Mouse (Mus musculus) monocyte, adult 5-6 weeks (primary cell): ENCODE data around the gene Lyrm7. TPM values are rescaled to one million over a fixed set of nuclear protein-coding genes. Genes with fewer than 3 reads are reported as not detected.
A peak's percentile ranks its signal among the peaks of the same experiment; 100 is the strongest.
"Not testable (repeated sequence)": the region's sequence is repeated elsewhere in the genome, so short reads cannot be mapped to it uniquely, and the experiment has no call there.

Source experiments
- ATAC-seq: fragments of 153-309, 156-312 bp; replicated peaks from 2 replicates; pipeline ENCODE4 v1.8.0; 2017; ENCODE audit warnings: mild to moderate bottlenecking; ENCODE audit not compliant: low TSS enrichment, insufficient number of reproducible peaks, severe bottlenecking, poor library complexity, low FRiP score
- total RNA-seq: library from RNA; stranded (forward); fragments of 200-1000, 200-491, 200-594 nt; gene quantifications from 3 replicates; pipeline ENCODE4 v1.2.3, GENCODE M21; 2017

Gene Lyrm7
- total RNA-seq, 1 experiment from 2014 or later = 1.1 TPM

- no peak for ATAC-seq
Measured at GRCm38 (mm10) chr11:54859322-54860165, 1.2 kb downstream of the Lyrm7 start.

DNA sequence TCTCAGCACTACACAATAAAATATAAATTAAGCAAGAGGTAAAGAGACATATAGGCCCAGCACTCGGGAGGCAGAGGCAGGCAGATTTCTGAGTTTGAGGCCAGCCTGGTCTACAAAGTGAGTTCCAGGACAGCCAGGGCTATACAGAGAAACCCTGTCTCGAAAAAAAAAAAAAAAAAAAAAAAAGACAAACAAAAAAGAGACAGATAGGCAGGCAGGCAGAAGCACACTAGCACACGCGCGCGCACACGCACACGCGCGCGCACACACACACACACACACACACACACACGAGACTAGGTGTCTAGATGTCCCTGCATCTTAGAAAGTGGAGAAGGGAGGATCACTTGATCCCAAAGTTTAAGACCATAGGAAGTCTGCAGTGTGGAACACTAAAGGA lies 1.8 kb downstream of the Lyrm7 start:
- not testable (repeated sequence) for ATAC-seq

DNA sequence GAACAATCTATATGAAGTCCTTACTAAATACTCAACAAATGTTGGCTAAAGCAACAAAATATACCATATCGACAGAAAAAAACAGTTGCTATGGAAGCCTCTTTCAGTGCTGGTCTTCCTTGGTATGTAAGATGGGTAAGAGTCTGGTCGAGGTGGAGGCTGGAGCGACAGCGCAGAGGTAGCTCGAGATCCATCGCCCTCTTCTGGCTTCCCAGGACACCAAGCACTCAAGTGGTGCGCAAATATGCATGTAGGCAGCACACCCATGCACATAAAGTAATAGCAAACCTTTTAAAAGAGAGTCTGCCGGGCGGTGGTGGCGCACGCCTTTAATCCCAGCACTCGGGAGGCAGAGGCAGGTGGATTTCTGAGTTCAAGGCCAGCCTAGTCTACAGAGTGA lies 9.1 kb downstream of the Lyrm7 start:
- ATAC-seq = no peak

GRCm38 (mm10) chr11:54849961-54850758 lies 10.6 kb downstream of the Lyrm7 start:
- ATAC-seq = no peak

GRCm38 (mm10) chr11:54845470-54846442 lies 15.0 kb downstream of the Lyrm7 start:
- no peak for ATAC-seq

GRCm38 (mm10) chr11:54844959-54845358 lies 15.8 kb downstream of the Lyrm7 start:
- ATAC-seq = no peak

DNA sequence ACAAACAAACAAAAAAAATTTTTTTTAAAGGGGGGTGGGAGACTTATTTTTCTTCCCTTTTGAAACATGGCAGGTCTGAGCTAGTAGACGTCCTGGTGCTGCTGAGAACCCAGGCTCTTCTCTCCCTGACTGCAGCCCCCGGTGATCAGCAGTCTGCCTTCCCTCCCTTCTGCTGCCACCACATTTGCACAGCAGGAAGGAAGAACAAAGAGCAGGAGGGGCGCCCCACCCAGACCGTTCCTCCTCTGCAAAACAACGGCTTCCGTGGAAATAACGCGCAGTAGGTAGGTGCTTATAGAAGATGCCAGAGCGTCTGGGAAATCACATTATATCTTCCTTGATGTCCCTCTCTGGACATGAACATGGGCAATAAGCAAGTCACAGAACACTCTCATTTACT lies 16.3 kb downstream of the Lyrm7 start:
- ATAC-seq = 0 out of 2 replicates have a peak, but pooled peaks have one; percentile 31

- no peak for ATAC-seq
Measured at GRCm38 (mm10) chr11:54840891-54841290, 19.8 kb downstream of the Lyrm7 start.

DNA sequence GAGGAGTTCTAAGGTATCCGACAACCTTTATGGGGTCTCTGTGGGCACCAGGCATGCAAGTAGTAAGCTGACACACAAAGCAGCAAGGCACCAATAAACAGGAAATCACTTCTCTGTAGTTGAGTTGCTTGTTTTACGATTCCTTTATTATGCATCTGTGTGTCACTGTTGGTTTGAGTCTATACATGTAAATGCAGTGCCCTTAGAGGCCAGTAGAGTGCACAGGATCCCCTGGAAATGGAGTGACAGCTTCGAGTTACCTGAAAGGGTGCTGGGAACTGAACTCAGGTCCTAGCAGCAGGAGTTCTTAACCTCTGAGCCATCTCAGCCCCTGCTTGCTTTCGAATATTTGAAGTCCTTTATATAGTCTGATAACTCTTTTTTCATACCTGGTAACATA lies 21.0 kb downstream of the Lyrm7 start:
- no peak for ATAC-seq

GRCm38 (mm10) chr11:54836106-54836505 lies 24.6 kb downstream of the Lyrm7 start:
- no peak for ATAC-seq

GRCm38 (mm10) chr11:54834596-54834995 lies 26.1 kb downstream of the Lyrm7 start:
- ATAC-seq = no peak

DNA sequence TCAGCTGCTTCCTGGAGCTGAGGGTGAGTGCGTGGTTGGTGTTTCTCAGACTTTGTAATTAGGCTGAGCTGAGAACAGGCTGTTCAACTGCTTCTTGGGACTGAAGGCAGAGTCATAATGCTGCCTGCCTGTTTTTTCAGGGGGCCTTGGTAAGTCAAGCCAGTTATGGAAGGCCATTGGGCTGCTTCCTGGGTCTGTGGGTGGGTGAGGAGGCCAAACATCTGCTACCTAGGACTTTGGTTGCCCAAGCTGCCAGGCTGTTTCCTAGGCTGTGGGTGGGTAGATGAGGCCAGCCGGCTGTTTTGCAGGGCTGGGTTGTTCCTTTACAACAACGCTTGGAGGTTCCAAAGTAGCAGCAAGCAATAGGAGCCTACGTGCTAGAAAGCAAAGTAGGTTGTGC lies 26.9 kb downstream of the Lyrm7 start:
- no peak for ATAC-seq

DNA sequence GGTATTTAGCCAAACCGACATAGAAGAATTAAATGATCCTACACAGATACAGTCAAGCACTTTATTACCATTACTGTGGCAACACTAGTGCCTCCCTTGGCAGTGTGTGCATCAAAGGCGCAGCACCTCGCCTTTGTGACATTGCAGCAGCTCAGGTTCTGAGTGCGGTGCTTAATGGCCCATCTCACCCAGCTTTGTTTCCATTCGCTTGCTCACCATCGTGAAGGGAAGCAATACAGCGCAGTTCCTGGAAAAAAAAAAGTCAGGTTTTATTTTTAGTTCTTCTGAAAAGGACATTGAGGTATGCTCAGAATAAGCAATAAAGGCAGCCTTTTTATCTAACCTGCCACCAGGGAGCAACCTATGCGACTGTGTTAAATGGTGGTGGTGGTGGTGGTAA lies 33.9 kb downstream of the Lyrm7 start:
- no peak for ATAC-seq

- ATAC-seq = no peak
Measured at GRCm38 (mm10) chr11:54825774-54826173, 34.9 kb downstream of the Lyrm7 start.

GRCm38 (mm10) chr11:54823467-54823866 lies 37.2 kb downstream of the Lyrm7 start:
- no peak for ATAC-seq

DNA sequence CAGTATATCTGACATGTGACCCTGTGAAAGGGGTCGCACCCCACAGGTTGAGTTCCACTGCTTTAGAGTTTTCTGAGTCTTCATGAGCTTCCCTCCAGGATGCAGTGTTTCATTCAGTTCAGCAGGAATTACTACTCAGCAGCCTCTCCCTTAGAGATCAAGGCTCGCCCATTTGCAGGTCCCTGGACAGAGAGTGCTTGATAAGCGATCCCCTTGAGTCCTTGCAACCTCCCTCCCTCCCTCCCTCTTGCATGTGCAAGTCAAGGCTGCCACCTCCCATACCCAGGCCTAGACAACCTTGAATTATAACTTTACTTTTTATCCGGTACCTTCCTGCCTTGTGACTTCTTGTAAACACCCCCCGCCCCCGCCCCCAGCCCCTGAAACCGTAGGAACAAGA lies 41.2 kb downstream of the Lyrm7 start:
- no peak for ATAC-seq

GRCm38 (mm10) chr11:54817449-54817848 lies 43.3 kb downstream of the Lyrm7 start:
- ATAC-seq = no peak

GRCm38 (mm10) chr11:54815659-54816058 lies 45.1 kb downstream of the Lyrm7 start:
- no peak for ATAC-seq
